Mouse (Mus musculus) forebrain, embryonic 14.5 days (tissue): ENCODE results near the gene Tmem108. TPM values are rescaled to one million over a fixed set of nuclear protein-coding genes. Genes with fewer than 3 reads are reported as not detected.

Experiments used
- ATAC-seq: fragments of 200-750 bp; cut with Nextera tagmentation; 2 replicates; pipeline ENCODE4 v1.8.0; 2017; ENCODE audit warnings: mild to moderate bottlenecking, moderate library complexity
- DNase-seq: peaks from one replicate; pipeline ENCODE4 v3.0.0-alpha.2; 2015; ENCODE audit warnings: low spot score
- H3K27ac ChIP-seq: fragments of 300-500 bp; sonication (generic); 2 replicates; pipeline ENCODE4 v1.5.1; 2014; ENCODE audit warnings: low read depth, mild to moderate bottlenecking, control low read depth, low read length, moderate library complexity
- H3K27me3 ChIP-seq: fragments of 300-500 bp; sonication (generic); replicated peaks from 2 replicates; pipeline ENCODE4 v1.6.1; 2014; ENCODE audit warnings: low read length, control low read depth, mixed read lengths; ENCODE audit not compliant: control insufficient read depth, insufficient read depth
- H3K36me3 ChIP-seq: fragments of 300-500 bp; sonication (generic); 2 replicates; pipeline ENCODE4 v1.6.1; 2014; ENCODE audit warnings: low read length, control low read depth; ENCODE audit not compliant: control insufficient read depth, insufficient read depth
- H3K4me1 ChIP-seq: fragments of 300-500 bp; sonication (generic); 2 replicates; pipeline ENCODE4 v1.6.1; 2014; ENCODE audit warnings: antibody characterized with exemption, low read length, control low read depth; ENCODE audit not compliant: control insufficient read depth, insufficient read depth
- H3K4me2 ChIP-seq: fragments of 300-500 bp; sonication (generic); 2 replicates; pipeline ENCODE4 v1.6.1; 2014; ENCODE audit warnings: mild to moderate bottlenecking, control low read depth, low read length
- H3K4me3 ChIP-seq: fragments of 300-500 bp; sonication (generic); 2 replicates; pipeline ENCODE4 v1.5.1; 2014; ENCODE audit warnings: low read depth, low read length, control low read depth
- H3K9ac ChIP-seq: fragments of 300-500 bp; sonication (generic); 2 replicates; pipeline ENCODE4 v1.6.1; 2014; ENCODE audit warnings: mild to moderate bottlenecking, low read length, control low read depth, moderate library complexity
- H3K9me3 ChIP-seq: fragments of 300-500 bp; sonication (generic); replicated peaks from 2 replicates; pipeline ENCODE4 v1.6.1; 2016; ENCODE audit warnings: low read length, control low read depth, mixed read lengths; ENCODE audit not compliant: control insufficient read depth
- WGBS: fragments of 180-500 bp; shearing (Covaris S2); extraction: QIAGEN DNeasy Blood & Tissue Kit; methylation state at CpG from one replicate; pipeline ENCODE4 v1.1.7; 2014; 5-methylcytosine and 5-hydroxymethylcytosine counted together
- polyA plus RNA-seq: library from polyadenylated mRNA; unstranded; fragments of >200 nt; fragmentation: Nextera tagmentation; extraction: Ambion mirVana; gene quantifications from 2 replicates; pipeline ENCODE4 v1.2.1, GENCODE M21; 2014

Tmem108 gene
- polyA plus RNA-seq, 1 experiment from 2014 or later: 41.5 TPM

GRCm38 (mm10) chr9:103760356-103760755 is 1.3 kb downstream of the Tmem108 start:
- no peak overlapping the region for H3K27ac ChIP-seq
- H3K9me3 ChIP-seq: no peaks in the 10 kb centered on the region
- 0 out of 2 replicates have a peak, but pooled peaks cover 2% of the 10 kb centered on the region for H3K27me3 ChIP-seq
- no peak for DNase-seq
- 20% methylated on average over 8 of the region's 8 CpGs for WGBS
- peak overlapping the region; percentile 83 for H3K9ac ChIP-seq
- H3K4me1 ChIP-seq: peaks cover 17% of the 10 kb centered on the region; the same call in 1 of the 2 replicates
- peak overlapping the region; percentile 66 for H3K4me2 ChIP-seq
- no peak for ATAC-seq
- peak overlapping the region; percentile 69 for H3K4me3 ChIP-seq
- H3K36me3 ChIP-seq: no peaks in the 10 kb centered on the region

- Histone ChIP-seq H3K9me3 (no peaks in the 10 kb centered on the region), H3K9ac (peak overlapping the region; percentile 45), H3K27me3 (0 out of 2 replicates have a peak, but pooled peaks cover 2% of the 10 kb centered on the region), H3K4me2 (peak overlapping the region; percentile 66), H3K4me1 (peaks cover 17% of the 10 kb centered on the region; the same call in 1 of the 2 replicates), H3K36me3 (no peaks in the 10 kb centered on the region), H3K27ac (peak overlapping the region; percentile 22), H3K4me3 (peak overlapping the region; percentile 69)
- ATAC-seq: no peak
- 50% methylated on average over 9 of the region's 9 CpGs for WGBS
- no peak for DNase-seq
These were observed 1.8 kb downstream of the Tmem108 start for GRCm38 (mm10) chr9:103759829-103760228.

GRCm38 (mm10) chr9:103758930-103759695 is 2.5 kb downstream of the Tmem108 start:
- Histone ChIP-seq H3K9ac (peak overlapping the region; percentile 45; the same call in 1 of the 2 replicates), H3K4me3 (peak overlapping the region; percentile 69), H3K36me3 (no peaks in the 10 kb centered on the region), H3K9me3 (no peaks in the 10 kb centered on the region), H3K4me1 (peaks cover 17% of the 10 kb centered on the region; the same call in 1 of the 2 replicates), H3K4me2 (peak overlapping the region; percentile 66), H3K27me3 (0 out of 2 replicates have a peak, but pooled peaks cover 2% of the 10 kb centered on the region), H3K27ac (peak overlapping the region; percentile 22)
- DNase-seq (peak; percentile 96), ATAC-seq (peak; percentile 52)
- WGBS: 10% methylated on average over 20 of the region's 20 CpGs

GRCm38 (mm10) chr9:103758246-103758645 is 3.4 kb downstream of the Tmem108 start:
- Histone ChIP-seq H3K4me2 (peak overlapping the region; percentile 66), H3K36me3 (no peaks in the 10 kb centered on the region), H3K9ac (no peak overlapping the region), H3K4me3 (no peak overlapping the region), H3K27ac (no peak overlapping the region), H3K4me1 (peaks cover 17% of the 10 kb centered on the region; the same call in 1 of the 2 replicates), H3K9me3 (no peaks in the 10 kb centered on the region), H3K27me3 (0 out of 2 replicates have a peak, but pooled peaks cover 2% of the 10 kb centered on the region)
- DNase-seq (no peak), ATAC-seq (no peak)
- 68% methylated on average over 7 of the region's 7 CpGs for WGBS

- 94% methylated on average over 10 of the region's 10 CpGs for WGBS
- ATAC-seq (no peak), DNase-seq (no peak)
- H3K4me3 ChIP-seq: no peak overlapping the region
- H3K27me3 ChIP-seq: no peaks in the 10 kb centered on the region
- peaks cover 5% of the 10 kb centered on the region; the same call in 1 of the 2 replicates for H3K4me1 ChIP-seq
- no peaks in the 10 kb centered on the region for H3K9me3 ChIP-seq
- H3K36me3 ChIP-seq: no peaks in the 10 kb centered on the region
- no peak overlapping the region for H3K4me2 ChIP-seq
- no peak overlapping the region for H3K27ac ChIP-seq
- no peak overlapping the region for H3K9ac ChIP-seq
These were observed 9.0 kb downstream of the Tmem108 start for GRCm38 (mm10) chr9:103752618-103753017.

GRCm38 (mm10) chr9:103751568-103751967 is 10.1 kb downstream of the Tmem108 start:
- H3K4me2 ChIP-seq: no peak overlapping the region
- ATAC-seq: no peak
- no peak overlapping the region for H3K9ac ChIP-seq
- H3K36me3 ChIP-seq: no peaks in the 10 kb centered on the region
- DNase-seq: no peak
- no peaks in the 10 kb centered on the region for H3K27me3 ChIP-seq
- WGBS: 69% methylated on average over 9 of the region's 9 CpGs
- H3K9me3 ChIP-seq: no peaks in the 10 kb centered on the region
- no peak overlapping the region for H3K4me3 ChIP-seq
- no peak overlapping the region for H3K27ac ChIP-seq
- H3K4me1 ChIP-seq: peaks cover 4% of the 10 kb centered on the region; the same call in 1 of the 2 replicates

GRCm38 (mm10) chr9:103750491-103750890 is 11.1 kb downstream of the Tmem108 start:
- WGBS: 86% methylated on average over 9 of the region's 9 CpGs
- H3K27ac ChIP-seq: no peak overlapping the region
- ATAC-seq (no peak), DNase-seq (no peak)
- no peaks in the 10 kb centered on the region for H3K9me3 ChIP-seq
- no peaks in the 10 kb centered on the region for H3K27me3 ChIP-seq
- H3K4me2 ChIP-seq: no peak overlapping the region
- H3K36me3 ChIP-seq: no peaks in the 10 kb centered on the region
- peaks cover 3% of the 10 kb centered on the region; the same call in 1 of the 2 replicates for H3K4me1 ChIP-seq
- H3K4me3 ChIP-seq: no peak overlapping the region
- H3K9ac ChIP-seq: no peak overlapping the region

GRCm38 (mm10) chr9:103746598-103746997 is 15.0 kb downstream of the Tmem108 start:
- no peak overlapping the region for H3K27ac ChIP-seq
- no peak overlapping the region for H3K9ac ChIP-seq
- no peak overlapping the region for H3K4me2 ChIP-seq
- H3K4me1 ChIP-seq: peaks cover 3% of the 10 kb centered on the region; the same call in 1 of the 2 replicates
- H3K27me3 ChIP-seq: no peaks in the 10 kb centered on the region
- H3K4me3 ChIP-seq: no peak overlapping the region
- no peaks in the 10 kb centered on the region for H3K36me3 ChIP-seq
- 91% methylated on average over 5 of the region's 5 CpGs for WGBS
- no peak for DNase-seq
- H3K9me3 ChIP-seq: no peaks in the 10 kb centered on the region
- ATAC-seq: no peak

- Histone ChIP-seq H3K4me3 (no peak overlapping the region), H3K9ac (no peak overlapping the region), H3K9me3 (no peaks in the 10 kb centered on the region), H3K4me2 (no peak overlapping the region), H3K27ac (no peak overlapping the region), H3K36me3 (no peaks in the 10 kb centered on the region), H3K27me3 (no peaks in the 10 kb centered on the region), H3K4me1 (peaks cover 4% of the 10 kb centered on the region; the same call in 1 of the 2 replicates)
- WGBS: 61% methylated on average over 12 of the region's 12 CpGs
- no peak for DNase-seq
- no peak for ATAC-seq
These were observed 21.5 kb downstream of the Tmem108 start for GRCm38 (mm10) chr9:103740145-103740544.
